Mouse (Mus musculus) megakaryocyte progenitor cell, adult 5-6 weeks (primary cell): ENCODE measurements at regions not wholly inside any gene's neighbourhood (a gene's known extent, or its start where the extent isn't known, plus 50 kb on each side); places are given as distances from the start of the nearest gene placed in this dataset.
"Not testable (repeated sequence)": the region's sequence is repeated elsewhere in the genome, so short reads cannot be mapped to it uniquely, and the experiment has no call there.

Experiments used
- ATAC-seq: replicated peaks from 2 replicates; pipeline ENCODE4 v1.8.0; 2016; ENCODE audit warnings: mild to moderate bottlenecking, moderate TSS enrichment, inconsistent platforms; ENCODE audit not compliant: poor library complexity

- ATAC-seq, result no peak
Observed at GRCm38 (mm10) chr1:161621291-161621690, 126.8 kb downstream of the Tnfsf18 start.

DNA sequence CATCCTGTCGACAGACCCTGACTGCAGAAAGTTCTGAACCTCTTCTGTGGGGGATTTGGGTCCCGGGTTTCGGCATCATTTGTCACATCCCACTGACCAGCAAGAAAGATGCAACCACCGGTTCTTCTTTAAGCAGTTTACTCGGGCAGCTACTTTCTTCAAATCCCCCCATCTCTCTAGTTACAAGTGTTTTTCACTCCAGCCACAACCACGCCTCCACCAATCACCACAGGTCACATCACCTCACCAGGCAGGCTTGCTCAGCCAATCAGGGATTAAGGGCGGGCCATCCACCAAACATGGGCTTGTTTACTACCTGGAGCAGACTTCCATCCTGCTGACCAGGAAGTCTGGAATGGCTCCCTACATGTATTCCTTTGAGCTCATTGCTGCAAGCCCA, 119.6 kb downstream of the Tnfsf18 start:
- not testable (repeated sequence) for ATAC-seq

DNA sequence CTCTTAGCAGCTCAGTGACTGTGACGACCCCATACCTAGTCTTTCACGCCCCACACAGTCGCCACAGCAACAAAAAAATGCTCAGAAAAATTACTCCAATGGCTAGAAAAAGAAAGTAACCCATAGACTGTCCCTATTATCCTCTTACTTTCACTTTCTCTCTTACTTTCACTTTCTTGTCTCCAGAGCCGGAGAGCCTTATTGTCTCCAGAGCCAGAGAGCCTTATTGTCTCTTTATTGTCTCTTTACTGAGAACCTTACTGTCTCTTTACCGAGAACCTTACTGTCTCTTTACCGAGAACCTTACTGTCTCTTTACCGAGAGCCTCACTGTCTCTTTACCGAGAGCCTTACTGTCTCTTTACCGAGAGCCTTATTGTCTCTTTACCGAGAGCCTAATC, 119.2 kb downstream of the Tnfsf18 start:
- not testable (repeated sequence) for ATAC-seq

- no peak for ATAC-seq
Observed at GRCm38 (mm10) chr1:161607446-161607845, 113.0 kb downstream of the Tnfsf18 start.

DNA sequence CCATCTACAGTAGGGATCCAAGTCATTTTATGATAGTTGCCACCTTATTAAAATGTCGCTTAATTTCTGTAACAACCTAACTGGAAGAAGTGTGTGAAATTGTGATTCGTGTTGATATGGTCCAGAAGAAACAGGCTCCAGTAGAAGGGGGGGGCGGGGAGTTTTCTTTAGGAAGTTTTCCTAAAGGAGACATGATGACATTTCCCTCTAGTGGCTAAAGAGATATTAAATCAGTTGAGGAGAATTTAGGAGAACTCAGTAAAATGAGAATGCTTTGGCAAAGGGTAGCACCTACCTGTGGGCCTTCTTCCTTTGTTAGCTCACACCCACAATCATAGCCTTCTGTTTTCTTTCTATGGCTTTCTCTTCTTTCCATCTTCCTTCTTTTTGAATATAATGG, 107.7 kb downstream of the Tnfsf18 start:
- ATAC-seq, result no peak

- no peak for ATAC-seq
Observed at GRCm38 (mm10) chr1:161601167-161601566, 106.7 kb downstream of the Tnfsf18 start.

GRCm38 (mm10) chr1:161598167-161598566, 103.7 kb downstream of the Tnfsf18 start:
- ATAC-seq, result no peak

- ATAC-seq, result no peak
Observed at GRCm38 (mm10) chr1:161576530-161576929, 82.1 kb downstream of the Tnfsf18 start.

GRCm38 (mm10) chr1:161575939-161576338, 81.5 kb downstream of the Tnfsf18 start:
- ATAC-seq, result no peak

GRCm38 (mm10) chr1:161575171-161575570, 80.7 kb downstream of the Tnfsf18 start:
- no peak for ATAC-seq

DNA sequence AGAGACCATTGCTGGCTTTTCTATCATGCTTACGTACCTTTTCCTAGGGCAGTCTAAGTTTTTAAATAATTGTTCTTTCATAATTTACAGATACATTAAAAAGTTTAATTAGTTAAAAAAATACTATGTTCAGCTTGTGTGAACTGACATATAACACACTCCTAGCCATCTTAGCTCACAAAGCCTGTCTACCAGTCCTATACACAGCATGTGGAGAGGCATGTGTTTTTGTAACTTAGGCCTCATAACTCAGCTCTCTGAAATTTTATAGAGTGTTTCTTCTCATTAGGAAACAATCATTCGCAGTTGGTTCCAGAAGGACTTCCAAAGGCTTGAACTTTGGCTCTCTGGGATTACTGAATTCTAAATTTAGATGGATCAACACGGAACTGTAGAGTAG, 76.3 kb downstream of the Tnfsf18 start:
- ATAC-seq, result no peak

- no peak for ATAC-seq
Observed at GRCm38 (mm10) chr1:161567826-161568225, 73.4 kb downstream of the Tnfsf18 start.

DNA sequence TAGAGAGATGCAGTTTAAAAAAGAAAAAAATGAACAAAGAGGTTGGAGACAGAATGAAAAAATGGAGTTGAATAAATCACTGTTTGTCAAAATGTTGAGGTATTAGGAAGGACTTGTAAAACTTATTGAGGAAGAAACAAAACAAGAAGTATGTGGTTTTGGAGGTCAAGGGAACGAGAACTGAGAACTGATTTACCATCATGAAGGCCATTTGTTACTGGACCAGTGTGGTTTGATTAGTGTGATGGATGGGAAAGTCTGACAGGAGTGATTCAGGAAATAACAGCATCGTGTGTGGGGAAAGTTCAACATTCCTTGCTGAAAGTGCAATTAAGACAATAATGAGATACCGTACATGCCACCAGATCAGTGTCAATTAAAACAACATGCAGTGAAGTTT, 65.9 kb downstream of the Tnfsf18 start:
- peak; percentile 52 for ATAC-seq
